Mouse (Mus musculus) cortical plate, adult 2 months (tissue): ENCODE data around the gene Narf. TPM values are rescaled to one million over a fixed set of nuclear protein-coding genes. Genes with fewer than 3 reads are reported as not detected.

Experiments
- H3K27ac ChIP-seq: fragments of 200-500 bp; 2 replicates; pipeline ENCODE4 v1.5.1; 2012; ENCODE audit warnings: low read length, control low read depth, inconsistent platforms; ENCODE audit not compliant: insufficient read depth
- H3K4me1 ChIP-seq: fragments of 200-500 bp; 2 replicates; pipeline ENCODE4 v1.6.1; 2011; ENCODE audit warnings: low read length; ENCODE audit not compliant: control insufficient read depth, insufficient read depth
- H3K4me3 ChIP-seq: fragments of 200-500 bp; 2 replicates; pipeline ENCODE4 v1.5.1; 2011; ENCODE audit warnings: mild to moderate bottlenecking, low read length, control low read depth; ENCODE audit not compliant: insufficient read depth
- CTCF ChIP-seq: fragments of 200-500 bp; IDR thresholded peaks from 2 replicates; pipeline ENCODE4 v1.5.1; 2011; ENCODE audit warnings: mild to moderate bottlenecking, control low read depth, low read length; ENCODE audit not compliant: insufficient read depth; ENCODE audit errors: extremely low read depth
- POLR2A ChIP-seq: fragments of 200-500 bp; IDR thresholded peaks from 2 replicates; pipeline ENCODE4 v1.6.1; 2011; ENCODE audit warnings: mild to moderate bottlenecking, low read length, control low read depth; ENCODE audit not compliant: insufficient read depth; ENCODE audit errors: extremely low read depth
- polyA plus RNA-seq: library from polyadenylated mRNA; depleted of rRNA; stranded (reverse); fragments of >200 nt; gene quantifications from 2 replicates; pipeline ENCODE4 v1.2.3, GENCODE M21; 2012; rRNA removed

Gene Narf
- polyA plus RNA-seq, 1 experiment, result 43.1 TPM

DNA sequence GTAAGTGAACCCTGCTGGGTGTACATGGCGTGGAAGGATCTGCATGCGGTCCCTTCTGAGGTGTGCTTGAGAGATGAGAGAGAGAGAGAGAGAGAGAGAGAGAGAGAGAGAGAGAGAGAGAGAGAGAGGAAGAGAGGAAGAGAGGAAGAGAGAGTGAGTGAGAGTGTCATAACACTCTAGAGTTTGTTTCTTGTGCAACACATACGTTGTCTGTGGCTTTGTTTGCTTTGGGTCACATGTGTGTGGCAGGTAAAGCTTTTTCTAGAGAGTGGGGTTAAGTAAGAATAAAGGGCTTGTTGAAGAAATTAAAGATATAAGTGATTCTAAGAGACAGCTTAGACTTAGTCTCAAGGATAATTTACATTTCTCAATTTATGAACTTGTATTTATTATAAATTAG is 41.0 kb downstream of the Narf start:
- Histone ChIP-seq H3K4me3 (no peak overlapping the region), H3K27ac (no peak overlapping the region), H3K4me1 (peaks cover 15% of the 10 kb centered on the region)
- TF ChIP-seq POLR2A (no peak), CTCF (no peak)

DNA sequence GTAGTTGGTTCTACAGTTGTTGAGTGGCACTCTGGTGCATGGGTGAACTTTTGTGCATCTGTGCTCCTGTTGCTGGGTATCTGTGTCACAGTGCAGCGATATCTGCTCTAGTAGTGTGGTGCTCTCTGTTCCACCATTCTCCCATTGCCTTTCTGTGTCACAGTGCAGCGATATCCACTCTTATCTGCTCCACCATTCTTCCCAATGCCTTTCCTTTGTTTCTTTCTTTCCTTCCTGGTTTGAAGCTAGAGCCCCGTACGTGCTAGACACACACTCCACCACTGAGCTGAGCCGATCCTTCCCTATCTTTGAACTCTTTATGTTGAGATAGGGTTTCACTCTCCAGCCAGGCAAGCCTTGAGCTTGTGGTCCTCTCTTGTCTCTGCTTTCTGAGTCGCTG is 45.9 kb downstream of the Narf start:
- peaks cover 9% of the 10 kb centered on the region for H3K4me1 ChIP-seq
- no peak overlapping the region for H3K27ac ChIP-seq

DNA sequence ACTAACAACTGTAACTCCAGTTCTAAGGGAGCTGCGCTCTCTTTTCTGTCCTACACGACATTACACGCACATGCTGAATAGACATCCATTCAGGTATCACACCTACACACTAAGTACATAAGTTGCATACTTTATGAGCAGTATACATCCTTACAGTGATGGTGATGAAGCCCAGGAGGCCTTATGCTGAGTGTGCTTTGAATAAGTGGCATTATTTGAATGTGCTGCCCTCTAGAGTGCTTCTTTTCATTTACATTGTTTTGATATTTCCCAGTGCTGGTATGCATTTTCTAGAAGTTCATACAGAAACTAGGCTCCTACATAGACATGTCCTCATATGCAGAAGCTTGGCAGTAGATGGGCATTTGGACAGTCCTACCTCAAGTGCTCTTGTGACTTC is 52.8 kb downstream of the Narf start:
- no peak overlapping the region for H3K27ac ChIP-seq
- H3K4me3 ChIP-seq, result no peak overlapping the region
- H3K4me1 ChIP-seq, result no peaks in the 10 kb centered on the region
- TF ChIP-seq POLR2A (no peak), CTCF (peak; percentile 18; the same call in 1 of the 2 replicates)

More for the DNA sequence above, 45.9 kb downstream of the Narf start:
- TF ChIP-seq CTCF (no peak), POLR2A (no peak)
- H3K4me3 ChIP-seq, result no peak overlapping the region

DNA sequence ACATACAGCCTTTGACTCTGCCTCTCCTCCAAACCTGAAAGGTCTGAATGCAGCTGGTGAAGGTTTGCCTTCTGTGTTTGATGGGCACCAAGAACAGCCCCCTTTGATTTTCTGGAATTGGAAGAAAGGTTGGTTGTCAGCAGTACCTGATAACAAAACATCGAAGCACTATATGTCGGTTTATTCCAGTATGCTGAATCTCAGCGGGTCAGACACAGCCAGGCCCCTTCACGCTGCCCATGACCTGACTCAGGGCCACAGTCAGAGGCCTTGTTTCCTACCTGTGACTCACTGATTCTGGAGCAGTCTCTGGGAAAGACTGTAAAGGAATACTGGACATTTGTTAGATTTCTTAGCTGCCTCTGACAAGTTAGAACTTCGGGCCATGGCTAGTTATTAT is 57.7 kb downstream of the Narf start:
- H3K27ac ChIP-seq, result no peak overlapping the region
- no peak for TF ChIP-seq CTCF
- TF ChIP-seq POLR2A, result no peak
- no peaks in the 10 kb centered on the region for H3K4me1 ChIP-seq
- H3K4me3 ChIP-seq, result no peak overlapping the region

DNA sequence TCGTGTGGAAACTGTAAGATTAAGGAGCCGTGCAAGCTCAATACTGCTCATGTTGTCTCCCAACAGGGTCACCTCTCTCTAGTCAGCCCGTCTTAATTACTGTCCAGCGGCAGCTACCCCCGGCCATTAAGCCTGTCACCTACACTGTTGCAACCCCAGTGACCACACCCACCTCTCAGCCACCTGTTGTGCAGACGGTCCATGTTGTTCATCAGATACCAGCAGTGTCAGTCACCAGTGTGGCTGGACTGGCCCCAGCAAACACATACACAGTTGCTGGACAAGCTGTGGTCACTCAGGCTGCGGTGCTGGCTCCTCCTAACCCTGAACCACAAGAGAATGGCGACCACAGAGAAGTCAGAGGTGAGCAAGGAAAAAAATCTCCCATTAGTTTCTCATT is 61.4 kb downstream of the Narf start:
- Histone ChIP-seq H3K27ac (no peak overlapping the region), H3K4me3 (no peak overlapping the region), H3K4me1 (no peaks in the 10 kb centered on the region)
- TF ChIP-seq POLR2A (no peak), CTCF (no peak)

DNA sequence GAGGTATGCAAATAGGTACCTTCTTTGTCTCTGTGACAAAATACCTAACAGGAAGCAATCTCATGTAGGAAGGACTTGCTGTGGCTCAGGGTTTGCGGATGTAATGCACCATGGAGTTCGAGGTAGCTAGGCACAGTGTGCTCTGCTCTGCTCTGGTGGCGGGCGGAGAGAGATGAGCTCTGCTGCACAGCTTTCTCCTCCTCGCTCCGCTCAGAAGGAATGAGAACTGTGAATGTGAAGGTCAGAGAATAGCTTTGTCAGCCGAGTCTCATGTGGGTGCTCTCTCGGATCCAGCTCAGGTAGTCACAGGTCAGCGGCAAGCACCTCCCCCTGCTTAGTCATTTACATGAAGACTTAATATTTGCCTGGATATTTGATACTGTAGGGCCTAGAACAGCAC is 63.2 kb downstream of the Narf start:
- H3K4me3 ChIP-seq, result no peak overlapping the region
- H3K4me1 ChIP-seq, result peaks cover 2% of the 10 kb centered on the region
- TF ChIP-seq POLR2A (no peak), CTCF (no peak)
- no peak overlapping the region for H3K27ac ChIP-seq

DNA sequence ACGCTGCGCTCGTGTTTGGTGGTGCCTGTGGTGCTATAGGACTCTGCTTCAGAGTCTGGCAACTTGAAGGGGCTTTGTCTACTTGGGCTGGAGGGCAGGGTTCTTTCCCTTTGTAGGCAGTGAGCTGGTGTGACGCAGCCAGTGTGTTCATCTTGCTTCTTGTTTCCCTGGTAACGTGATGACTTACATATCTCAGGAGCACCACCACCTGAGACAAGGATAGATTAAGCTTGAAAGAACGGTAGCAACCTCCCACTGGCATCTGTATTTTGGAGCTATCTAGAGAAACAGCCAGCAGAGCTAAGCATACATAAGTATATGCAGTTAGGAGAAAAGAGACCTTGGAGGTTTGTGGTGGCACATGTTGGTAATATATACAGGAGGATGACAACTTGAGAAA is 68.3 kb downstream of the Narf start:
- Histone ChIP-seq H3K4me3 (no peak overlapping the region), H3K4me1 (peaks cover 5% of the 10 kb centered on the region), H3K27ac (no peak overlapping the region)
- TF ChIP-seq POLR2A (no peak), CTCF (no peak)

Other genes starting within 250 kb of the Narf start
- 108 and 110 TPM in 2 replicates for gene Csnk1d, start 245.9 kb upstream of the Narf start, polyA plus RNA-seq
- gene Cd7, start 197.8 kb upstream of the Narf start, polyA plus RNA-seq, result 3.4 and 3.8 TPM in 2 replicates
- gene Sectm1b, start 173.7 kb upstream of the Narf start, polyA plus RNA-seq, result not detected in 2 replicates
- not detected in 2 replicates for gene Sectm1a, start 156.0 kb upstream of the Narf start, polyA plus RNA-seq
- gene Tex19.2, start 118.6 kb upstream of the Narf start, polyA plus RNA-seq, result not detected in 2 replicates
- gene Tex19.1, start 91.1 kb upstream of the Narf start, polyA plus RNA-seq, result not detected in 2 replicates
- gene Uts2r, start 77.0 kb upstream of the Narf start, polyA plus RNA-seq, result 0.17 and 0.19 TPM in 2 replicates
- 69.9 and 70.0 TPM in 2 replicates for gene Hexdc, start 32.8 kb upstream of the Narf start, polyA plus RNA-seq
- gene Ogfod3, start 32.5 kb upstream of the Narf start, polyA plus RNA-seq, result 6.2 and 7.8 TPM in 2 replicates
- gene Cybc1, start 7.9 kb upstream of the Narf start, polyA plus RNA-seq, result 25.9 and 27.5 TPM in 2 replicates
- gene Foxk2, start 22.7 kb downstream of the Narf start, polyA plus RNA-seq, result 51.7 and 53.3 TPM in 2 replicates
- 75.7 and 85.8 TPM in 2 replicates for gene Wdr45b, start 117.2 kb downstream of the Narf start, polyA plus RNA-seq
- 31.1 and 33.7 TPM in 2 replicates for gene Rab40b, start 151.0 kb downstream of the Narf start, polyA plus RNA-seq
- 38.1 and 41.0 TPM in 2 replicates for gene Fn3krp, start 184.1 kb downstream of the Narf start, polyA plus RNA-seq
- 47.9 and 50.4 TPM in 2 replicates for gene Fn3k, start 197.7 kb downstream of the Narf start, polyA plus RNA-seq
- 53.8 and 64.2 TPM in 2 replicates for gene Tbcd, start 214.7 kb downstream of the Narf start, polyA plus RNA-seq